Mouse (Mus musculus) CD8-positive naive resting alpha-beta T cell, adult 57 days (primary cell): ENCODE results near the gene Gsdma3. TPM values are rescaled to one million over a fixed set of nuclear protein-coding genes. Genes with fewer than 3 reads are reported as not detected.

Source experiments
- total RNA-seq: library from RNA; stranded (reverse); gene quantifications from one replicate; pipeline ENCODE4 v1.2.4, GENCODE M21; 2023

Gsdma3 gene
- not detected for total RNA-seq

GRCm38 (mm10) chr11:98625611-98626410, at the start of gene Gsdma3, which contains the start of gene Gm12355:
TSS of gene Gsdma3 (plus strand) at chr11:98626360.
TSS of gene Gm12355 (minus strand) at chr11:98625661.

GRCm38 (mm10) chr11:98586892-98587563, 39.1 kb upstream of the Gsdma3 start, which contains the start of gene Ormdl3:
TSS of gene Ormdl3 (minus strand) at chr11:98587368.

GRCm38 (mm10) chr11:98597991-98598390, 28.2 kb upstream of the Gsdma3 start, which contains the start of gene Lrrc3c:
TSS of gene Lrrc3c (plus strand) at chr11:98598291.

GRCm38 (mm10) chr11:98646459-98646858, 20.3 kb downstream of the Gsdma3 start, which contains the start of gene Gsdma2:
TSS of gene Gsdma2 (plus strand) at chr11:98646759.

GRCm38 (mm10) chr11:98664091-98664490, 37.9 kb downstream of the Gsdma3 start, which contains the start of gene Gsdma:
TSS of gene Gsdma (plus strand) at chr11:98664351.

GRCm38 (mm10) chr11:98681786-98682745, 55.9 kb downstream of the Gsdma3 start, which contains the start of gene Psmd3:
TSS of gene Psmd3 (plus strand) at chr11:98682554.

Other genes with a start within 250 kb of the Gsdma3 start
- not detected for gene Tcap, start 242.5 kb upstream of the Gsdma3 start, total RNA-seq
- not detected for gene Pnmt, start 239.9 kb upstream of the Gsdma3 start, total RNA-seq
- gene Pgap3, start 225.9 kb upstream of the Gsdma3 start, total RNA-seq = 11.3 TPM
- gene Erbb2, start 213.9 kb upstream of the Gsdma3 start, total RNA-seq = not detected
- gene Mien1, start 187.4 kb upstream of the Gsdma3 start, total RNA-seq = 43.0 TPM
- gene Grb7, start 180.0 kb upstream of the Gsdma3 start, total RNA-seq = 0.31 TPM
- 178 TPM for gene Ikzf3, start 80.3 kb upstream of the Gsdma3 start, total RNA-seq
- 3.7 TPM for gene Zpbp2, start 75.3 kb upstream of the Gsdma3 start, total RNA-seq
- 20.5 TPM for gene Ormdl3, start 39.0 kb upstream of the Gsdma3 start, total RNA-seq
- not detected for gene Lrrc3c, start 28.1 kb upstream of the Gsdma3 start, total RNA-seq
- 28.9 TPM for gene Gm12355, start 699 bp upstream of the Gsdma3 start, total RNA-seq
- gene Gsdma2, start 20.4 kb downstream of the Gsdma3 start, total RNA-seq = not detected
- not detected for gene Gsdma, start 38.0 kb downstream of the Gsdma3 start, total RNA-seq
- 74.1 TPM for gene Psmd3, start 56.2 kb downstream of the Gsdma3 start, total RNA-seq
- gene Csf3, start 74.9 kb downstream of the Gsdma3 start, total RNA-seq = not detected
- 67.4 TPM for gene Med24, start 103.1 kb downstream of the Gsdma3 start, total RNA-seq
- 48.1 TPM for gene Thra, start 114.3 kb downstream of the Gsdma3 start, total RNA-seq
- gene Nr1d1, start 149.0 kb downstream of the Gsdma3 start, total RNA-seq = 4.7 TPM
- gene Msl1, start 169.2 kb downstream of the Gsdma3 start, total RNA-seq = 99.1 TPM
- gene Casc3, start 178.5 kb downstream of the Gsdma3 start, total RNA-seq = 96.9 TPM
- 0.77 TPM for gene Rapgefl1, start 210.4 kb downstream of the Gsdma3 start, total RNA-seq
- 45.4 TPM for gene Wipf2, start 237.3 kb downstream of the Gsdma3 start, total RNA-seq